Mouse (Mus musculus) urinary bladder, postnatal 36 days (tissue): Measurements from ENCODE around the gene Cdkal1.

Experiments
- DNase-seq, 2 experiments: peaks; one replicate each; pipeline ENCODE4 v3.0.0; 2022; ENCODE audit warnings: low spot score in 2 of 2, mixed read lengths in 1 of 2

The Cdkal1 gene

DNA sequence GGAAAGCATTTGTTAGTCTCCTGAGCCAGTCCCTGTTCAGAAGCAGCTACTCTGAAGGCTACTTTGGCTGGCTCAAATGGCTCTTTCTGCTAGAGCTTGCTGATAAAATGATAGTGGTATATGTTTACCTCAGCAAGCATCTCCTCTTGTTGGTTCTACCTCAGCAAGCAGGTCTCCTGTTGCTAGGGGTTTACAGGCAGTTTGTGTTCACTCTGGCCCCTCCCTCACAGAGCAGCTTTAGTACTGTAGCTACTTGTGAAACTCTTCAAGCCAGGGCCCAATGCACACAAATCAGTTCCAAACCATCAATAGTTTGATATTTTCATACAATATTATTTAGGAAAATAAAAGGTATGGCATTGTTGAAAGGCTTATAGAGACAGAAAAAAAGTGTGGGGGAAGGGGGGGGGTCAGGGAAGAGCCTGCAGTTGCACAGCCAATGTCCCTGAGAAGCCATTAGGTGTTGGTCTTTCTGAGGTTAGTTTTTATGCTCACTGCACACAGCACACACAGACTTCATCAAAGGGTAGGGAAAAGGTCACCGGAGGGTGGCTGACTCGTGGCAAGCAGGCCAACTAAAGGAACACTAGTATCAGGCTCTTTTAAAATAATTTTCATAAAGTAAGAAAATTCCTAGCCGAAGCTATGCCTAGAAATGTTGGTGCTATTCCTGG is 499.9 kb downstream of the Cdkal1 start:
- no peak for DNase-seq

DNA sequence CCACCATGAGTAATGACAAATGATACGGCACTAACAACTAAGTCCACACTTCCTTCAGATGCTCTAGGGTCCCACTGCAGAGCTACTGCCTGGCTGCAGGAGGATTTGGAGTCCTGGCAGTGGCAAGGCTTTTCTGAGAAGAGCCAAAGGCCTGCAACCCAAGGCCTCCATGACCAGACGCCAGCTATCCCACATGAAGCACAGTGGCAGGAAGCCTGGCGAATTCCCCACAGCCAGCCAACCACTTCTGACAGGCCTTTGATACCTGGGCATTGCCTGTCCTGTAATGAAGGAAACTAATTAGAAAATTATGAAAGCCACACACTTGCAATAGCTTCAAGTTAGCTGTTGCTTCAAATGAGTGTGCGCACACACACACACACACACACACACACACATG is 500.5 kb downstream of the Cdkal1 start:
- no peak for DNase-seq

DNA sequence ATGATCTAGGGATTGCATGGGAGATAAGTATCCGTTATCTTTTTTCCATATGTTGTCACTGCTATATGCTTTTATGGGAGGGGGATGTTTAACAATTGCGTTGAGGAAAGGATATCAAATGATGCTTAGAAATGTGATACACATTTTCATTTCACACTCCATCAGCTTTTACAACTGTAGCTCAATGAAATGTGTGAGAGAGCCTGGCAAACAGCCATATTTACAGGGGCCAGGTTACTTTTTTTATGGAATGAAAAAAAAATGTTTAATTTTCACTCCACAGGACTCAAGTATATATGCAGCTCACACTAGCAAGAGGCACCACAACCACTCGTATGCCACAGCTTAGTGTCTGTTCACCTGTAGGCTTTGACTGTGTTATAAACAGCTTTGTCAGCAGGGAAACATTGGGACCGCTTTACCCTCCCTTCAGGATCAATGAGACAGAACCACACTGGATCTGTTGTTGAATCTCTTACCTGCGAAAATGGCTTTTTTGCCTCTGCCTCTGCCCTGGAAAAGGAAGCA is 501.5 kb downstream of the Cdkal1 start:
- DNase-seq, result no peak

DNA sequence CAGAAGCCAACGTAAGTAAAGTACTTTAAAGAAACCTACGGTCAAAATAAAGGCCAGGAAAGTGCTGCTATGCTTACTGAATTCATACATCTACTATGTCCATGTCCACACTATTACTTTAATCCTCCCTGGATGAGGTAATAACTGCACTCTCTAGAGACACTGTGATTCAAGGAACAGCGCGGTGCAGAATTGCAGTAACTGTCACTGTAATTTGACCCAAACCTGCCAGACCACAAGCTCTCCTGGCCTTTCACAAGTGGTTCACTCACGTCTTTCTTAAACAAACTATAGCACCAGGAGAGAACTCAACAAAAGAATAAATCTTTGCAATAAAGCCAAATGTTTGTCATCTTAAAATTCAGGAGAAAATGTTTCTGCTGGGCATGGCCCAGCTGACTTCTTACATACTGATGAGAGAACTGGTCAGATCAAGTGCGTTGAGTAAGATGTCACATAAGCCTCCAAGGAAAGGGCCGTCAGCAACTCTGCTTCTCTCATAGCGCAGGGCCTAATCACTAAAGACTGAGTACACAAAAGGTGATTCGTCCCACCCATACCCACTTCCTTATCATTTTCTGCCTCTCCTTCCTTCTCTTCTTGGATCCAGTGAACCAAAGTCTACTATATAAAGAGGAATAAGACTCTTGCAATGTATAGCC is 504.3 kb downstream of the Cdkal1 start:
- no peak for DNase-seq

GRCm38 (mm10) chr13:29350004-29350403 is 505.5 kb downstream of the Cdkal1 start:
- DNase-seq, result no peak

- no peak for DNase-seq
These were observed 506.0 kb downstream of the Cdkal1 start for GRCm38 (mm10) chr13:29349386-29349961.

GRCm38 (mm10) chr13:29348331-29348730 is 507.1 kb downstream of the Cdkal1 start:
- DNase-seq, result no peak

DNA sequence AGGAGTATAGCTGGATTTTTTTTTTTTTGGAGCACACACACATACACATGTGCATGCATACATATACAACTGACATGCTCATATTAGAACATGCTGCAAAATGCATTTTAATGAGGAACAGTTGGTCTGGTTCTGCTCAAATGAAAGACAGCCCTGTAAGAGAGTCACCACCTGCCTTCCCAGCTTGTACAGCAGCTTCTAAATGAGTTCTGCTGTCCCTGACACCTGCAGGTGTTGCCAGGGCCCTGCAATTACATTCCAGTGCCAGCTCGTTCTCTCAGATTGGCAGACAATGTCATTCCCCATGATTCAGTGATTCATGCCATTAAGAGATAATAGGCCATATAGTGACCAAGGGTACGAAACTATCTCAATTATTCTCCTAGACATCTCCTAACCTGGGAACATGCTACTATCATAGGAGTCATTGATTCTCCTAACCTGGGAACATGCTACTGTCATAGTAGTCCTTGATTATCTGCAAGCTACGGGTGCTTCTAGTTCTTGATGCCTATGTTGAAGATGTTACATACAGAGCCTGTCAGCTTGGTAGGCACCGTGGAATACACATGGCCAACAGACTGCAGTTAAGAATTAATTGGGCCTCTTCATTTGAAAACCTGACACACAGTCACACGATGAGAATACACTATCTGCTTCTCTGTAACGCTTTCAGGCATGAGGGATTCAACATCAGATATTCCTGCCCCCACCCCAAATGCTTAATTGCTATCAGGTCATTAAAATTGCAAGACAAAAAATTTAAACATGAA is 522.6 kb downstream of the Cdkal1 start:
- no peak for DNase-seq

GRCm38 (mm10) chr13:29325946-29326345 is 529.5 kb downstream of the Cdkal1 start:
- no peak for DNase-seq

- DNase-seq, result no peak
These were observed 535.1 kb downstream of the Cdkal1 start for GRCm38 (mm10) chr13:29320421-29320820.

DNA sequence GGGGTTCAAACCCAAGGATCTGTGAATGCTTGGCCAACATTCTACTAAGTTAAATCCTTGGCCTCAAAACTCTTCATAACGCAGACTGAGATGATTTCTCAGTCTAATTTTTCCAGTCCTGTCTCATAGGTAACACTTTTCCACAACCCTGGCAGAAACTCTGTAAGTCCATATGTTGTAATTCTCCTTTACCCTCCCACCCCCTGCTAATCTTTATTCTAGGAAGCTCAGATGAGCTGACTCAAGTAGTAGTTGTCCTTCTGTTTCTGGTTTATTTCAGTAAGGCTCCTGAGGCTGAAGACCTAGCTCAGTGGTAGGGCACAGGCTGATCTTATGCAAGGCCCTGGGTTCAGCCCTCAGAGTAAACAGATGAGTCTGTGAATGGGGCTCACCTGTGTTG is 537.8 kb downstream of the Cdkal1 start:
- no peak for DNase-seq

GRCm38 (mm10) chr13:29316271-29316670 is 539.2 kb downstream of the Cdkal1 start:
- no peak for DNase-seq

DNA sequence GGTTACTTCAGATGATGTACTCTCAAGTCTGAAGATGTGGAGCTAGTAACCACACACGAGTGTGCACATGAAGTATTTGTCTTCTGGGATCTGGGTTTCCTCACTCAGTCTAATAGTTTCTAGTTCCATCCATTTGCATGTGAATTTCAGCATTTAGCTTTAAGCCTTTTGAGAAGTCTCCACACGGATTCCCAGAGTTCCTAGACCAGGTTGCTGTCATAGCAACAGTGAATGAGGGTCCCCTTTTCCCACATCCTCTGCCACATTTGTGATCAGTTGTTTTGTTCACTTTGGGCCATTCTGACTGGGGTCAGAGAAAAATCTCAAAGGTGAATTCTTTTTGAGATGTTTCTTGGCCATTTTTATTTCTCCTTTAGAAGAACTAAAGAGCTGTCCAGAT is 543.4 kb downstream of the Cdkal1 start:
- DNase-seq, result no peak

DNA sequence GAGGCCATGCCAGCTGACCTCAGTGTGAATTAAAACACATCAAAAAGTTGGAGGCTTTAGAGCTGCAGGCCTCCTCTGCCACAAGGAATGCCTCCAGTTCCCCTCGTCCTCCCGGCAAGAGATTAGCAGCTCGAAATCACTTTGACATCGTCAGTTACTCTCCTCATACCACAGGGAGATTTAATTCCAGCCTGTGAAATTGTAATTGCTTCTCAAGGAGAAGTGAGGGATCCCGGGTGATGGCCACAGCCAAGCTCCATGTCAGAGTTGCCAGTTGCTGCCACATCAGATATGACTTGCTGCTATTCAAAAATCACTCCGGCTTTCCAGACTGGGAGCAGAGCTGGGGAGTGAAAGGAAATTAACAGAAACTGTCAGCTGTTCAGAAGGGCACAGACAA is 548.1 kb downstream of the Cdkal1 start:
- DNase-seq, result no peak

DNA sequence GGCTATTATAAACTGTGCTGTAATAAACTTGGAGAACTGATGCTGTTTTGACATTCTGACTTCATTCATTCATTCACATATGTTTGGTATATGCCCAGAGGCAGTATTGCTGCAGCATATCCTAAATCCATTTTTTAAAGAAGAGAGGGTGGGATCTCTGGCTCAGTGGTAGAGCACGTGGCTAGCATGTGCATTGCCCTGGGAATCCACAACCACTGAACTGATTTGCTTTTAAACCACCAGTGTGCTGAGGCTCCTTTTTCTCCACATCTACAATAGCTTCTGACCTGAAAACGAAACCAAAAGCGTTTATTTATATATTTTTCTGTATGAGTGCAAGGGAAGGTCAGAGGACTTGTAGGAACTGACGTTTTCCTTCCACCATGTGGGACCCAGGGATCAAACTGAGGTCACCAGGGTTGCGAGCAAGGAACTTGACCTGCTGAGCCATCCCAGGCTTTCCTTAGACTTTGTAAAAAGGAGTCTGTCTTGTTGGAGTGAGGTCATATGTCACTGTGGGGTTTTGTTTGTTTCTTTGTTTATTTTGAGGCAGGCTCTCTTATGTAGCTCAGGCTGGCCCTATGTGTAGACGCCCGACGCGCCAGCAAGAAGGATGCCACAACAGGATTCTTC is 562.8 kb downstream of the Cdkal1 start:
- no peak for DNase-seq

GRCm38 (mm10) chr13:29290569-29290968 is 564.9 kb downstream of the Cdkal1 start:
- no peak for DNase-seq

GRCm38 (mm10) chr13:29285058-29285457 is 570.4 kb downstream of the Cdkal1 start:
- no peak for DNase-seq

GRCm38 (mm10) chr13:29281556-29281955 is 573.9 kb downstream of the Cdkal1 start:
- no peak for DNase-seq

GRCm38 (mm10) chr13:29278156-29278555 is 577.3 kb downstream of the Cdkal1 start:
- no peak for DNase-seq

DNA sequence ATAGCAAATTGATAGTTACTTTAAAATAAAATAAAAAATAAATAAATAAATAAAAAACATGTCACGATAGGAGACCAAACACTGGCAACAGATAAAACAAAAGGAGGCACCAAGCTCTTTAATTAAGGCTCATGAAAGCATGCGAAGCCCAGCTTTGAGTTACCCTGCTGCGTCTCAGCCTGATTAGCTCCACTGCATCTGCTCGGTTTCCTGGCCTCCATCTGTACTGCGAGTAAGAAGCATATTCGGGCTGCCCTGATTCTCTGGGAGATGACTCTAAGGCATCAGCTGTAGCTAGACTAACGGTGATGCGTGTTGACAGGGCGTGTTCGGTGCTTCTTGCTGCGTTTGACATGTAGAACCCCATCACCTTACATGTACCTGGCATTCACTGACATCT is 581.2 kb downstream of the Cdkal1 start:
- no peak for DNase-seq

GRCm38 (mm10) chr13:29273693-29274221 is 581.7 kb downstream of the Cdkal1 start:
- DNase-seq, result no peak

DNA sequence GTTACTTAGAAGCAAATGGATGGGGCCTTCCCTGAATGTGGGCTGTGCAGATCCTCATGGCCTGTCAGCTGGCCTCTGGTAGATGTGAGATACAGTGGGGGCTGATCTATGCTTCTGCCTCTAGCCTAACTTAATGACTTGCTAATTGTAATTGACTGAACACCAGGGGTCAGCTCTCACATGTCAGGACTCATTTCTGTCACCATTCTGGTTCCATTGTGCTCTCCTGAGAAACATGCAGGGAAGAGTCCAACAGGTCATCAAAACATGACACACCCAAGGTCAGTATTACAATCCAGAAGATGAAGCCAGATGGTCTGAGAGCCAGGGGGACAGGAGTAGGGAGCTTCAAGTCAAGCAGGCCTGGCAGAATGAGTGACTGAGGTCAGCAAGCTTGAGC is 584.0 kb downstream of the Cdkal1 start:
- no peak for DNase-seq
